Mouse (Mus musculus): ENCODE results near the gene Arl14ep. TPM values are rescaled to one million over a fixed set of nuclear protein-coding genes. Genes with fewer than 3 reads are reported as not detected.
"Not testable (repeated sequence)": the region's sequence is repeated elsewhere in the genome, so short reads cannot be mapped to it uniquely, and the experiment has no call there.

The Arl14ep gene
- polyA plus RNA-seq (2012; ENCODE audit: insufficient read depth, insufficient read length, missing spikeins) = 9.1 and 10.8 TPM in 2 replicates

- Histone ChIP-seq H3K4me1 (ENCODE audit: control insufficient read depth, insufficient read depth, insufficient read length, low read length) (peaks cover 9% of the 10 kb centered on the region; the same call in 1 of the 2 replicates), H3K4me3 (ENCODE audit: insufficient read depth, low read depth, low read length) (peak within 1 kb of the TSS; percentile 95), H3K27ac (replicated peaks; ENCODE audit: low read depth, low read length) (peak within 1 kb of the TSS; percentile 60; the same call in 1 of the 2 replicates)
Measured at GRCm38 (mm10) chr2:106973959-106974639, at the start of gene Arl14ep. Gene Arl14ep, minus strand, starts transcription at chr2:106974424.

- Histone ChIP-seq H3K4me1 (ENCODE audit: control insufficient read depth, insufficient read depth, insufficient read length, low read length) (no peaks in the 10 kb centered on the region), H3K27ac (replicated peaks; ENCODE audit: low read depth, low read length) (no peak overlapping the region), H3K4me3 (ENCODE audit: insufficient read depth, low read depth, low read length) (no peak overlapping the region)
Measured at GRCm38 (mm10) chr2:107022713-107023112, 48.5 kb upstream of the Arl14ep start.

DNA sequence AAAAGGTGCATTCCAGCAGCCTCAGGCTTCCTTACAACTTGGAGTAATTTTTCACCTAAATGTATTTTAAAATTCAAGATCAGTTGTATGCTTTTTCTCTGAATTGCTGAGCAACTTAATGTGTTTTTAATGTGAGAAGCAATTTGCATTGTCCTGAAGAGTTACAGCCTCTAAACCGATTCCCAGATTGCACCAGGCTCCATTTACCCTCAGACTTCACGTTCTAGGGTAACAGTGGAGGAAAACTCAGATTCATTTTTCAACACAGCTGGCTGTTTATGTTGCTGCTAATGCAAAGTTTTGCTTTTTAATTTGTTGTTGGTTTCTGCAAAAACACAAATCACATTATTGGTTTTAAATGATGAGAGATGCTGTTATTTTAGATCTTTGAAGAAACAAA, 45.1 kb upstream of the Arl14ep start:
- H3K4me3 ChIP-seq (ENCODE audit: insufficient read depth, low read depth, low read length) = no peak overlapping the region
- no peak overlapping the region for H3K27ac ChIP-seq (replicated peaks; ENCODE audit: low read depth, low read length)
- H3K4me1 ChIP-seq (ENCODE audit: control insufficient read depth, insufficient read depth, insufficient read length, low read length) = no peaks in the 10 kb centered on the region

DNA sequence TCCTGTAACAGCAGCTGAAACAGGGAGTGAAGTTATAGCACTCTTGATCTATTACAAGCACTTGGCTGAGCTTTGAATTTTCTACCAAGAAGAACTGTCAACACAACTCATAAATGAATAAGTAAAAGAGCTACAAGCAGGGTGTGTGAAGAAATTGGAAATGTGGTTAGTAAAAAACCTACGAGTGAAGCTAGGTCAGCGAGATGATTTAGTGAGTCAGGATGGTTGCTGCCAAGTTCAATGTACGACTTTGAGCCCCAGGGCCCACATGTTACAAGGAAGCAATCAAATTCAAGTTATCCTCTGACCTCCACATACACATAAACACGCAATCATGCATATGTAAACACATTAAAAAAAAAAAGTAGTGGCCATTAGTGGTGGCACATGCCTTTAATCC, 38.9 kb upstream of the Arl14ep start:
- H3K4me3 ChIP-seq (ENCODE audit: insufficient read depth, low read depth, low read length) = no peak overlapping the region
- H3K27ac ChIP-seq (replicated peaks; ENCODE audit: low read depth, low read length) = no peak overlapping the region
- no peaks in the 10 kb centered on the region for H3K4me1 ChIP-seq (ENCODE audit: control insufficient read depth, insufficient read depth, insufficient read length, low read length)

- Histone ChIP-seq H3K4me3 (ENCODE audit: insufficient read depth, low read depth, low read length) (no peak overlapping the region), H3K27ac (replicated peaks; ENCODE audit: low read depth, low read length) (no peak overlapping the region), H3K4me1 (ENCODE audit: control insufficient read depth, insufficient read depth, insufficient read length, low read length) (no peaks in the 10 kb centered on the region)
Measured at GRCm38 (mm10) chr2:107012318-107012717, 38.1 kb upstream of the Arl14ep start.

DNA sequence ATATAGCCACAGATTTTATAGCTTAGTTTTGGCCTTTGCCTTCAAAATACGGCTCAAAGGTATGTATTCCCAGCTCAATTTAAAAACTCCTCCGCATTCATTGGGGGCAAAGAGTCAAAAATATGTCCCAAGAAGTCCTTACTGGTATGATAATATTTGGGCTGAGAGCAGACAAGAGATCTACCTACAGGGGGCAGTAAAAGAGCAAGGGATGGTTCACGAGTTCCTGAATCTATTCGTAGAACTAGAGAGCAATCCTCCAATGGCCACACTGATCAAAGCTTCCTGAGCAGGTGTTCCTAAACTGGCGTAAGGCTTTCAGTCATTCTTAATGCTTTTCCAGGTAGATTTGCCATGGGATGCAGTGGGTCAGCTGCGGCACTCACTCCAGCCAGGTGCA, 35.9 kb upstream of the Arl14ep start:
- Histone ChIP-seq H3K4me1 (ENCODE audit: control insufficient read depth, insufficient read depth, insufficient read length, low read length) (no peaks in the 10 kb centered on the region), H3K4me3 (ENCODE audit: insufficient read depth, low read depth, low read length) (no peak overlapping the region), H3K27ac (replicated peaks; ENCODE audit: low read depth, low read length) (no peak overlapping the region)

DNA sequence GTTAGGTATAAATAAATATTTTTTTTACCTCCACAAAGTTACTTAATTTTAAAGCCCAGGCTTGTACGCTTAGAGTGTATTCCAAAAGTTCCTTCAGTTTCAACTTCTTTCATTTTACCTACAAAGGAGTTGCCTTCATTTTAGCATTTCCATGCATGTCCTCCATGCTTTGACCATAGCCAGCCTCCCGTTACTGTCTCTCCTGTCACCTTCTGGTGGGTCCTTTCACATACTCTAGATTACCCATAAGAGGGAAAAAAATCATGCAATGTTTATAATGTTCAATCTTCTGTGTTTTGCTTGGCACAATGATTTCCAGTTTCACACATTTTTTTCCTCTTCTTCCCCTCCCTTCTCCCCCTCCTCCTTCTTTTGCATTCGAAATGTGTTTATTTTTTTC, 32.2 kb upstream of the Arl14ep start:
- H3K27ac ChIP-seq (replicated peaks; ENCODE audit: low read depth, low read length) = no peak overlapping the region
- no peak overlapping the region for H3K4me3 ChIP-seq (ENCODE audit: insufficient read depth, low read depth, low read length)
- no peaks in the 10 kb centered on the region for H3K4me1 ChIP-seq (ENCODE audit: control insufficient read depth, insufficient read depth, insufficient read length, low read length)

- not testable (repeated sequence) for H3K27ac ChIP-seq (replicated peaks; ENCODE audit: low read depth, low read length); H3K4me3 ChIP-seq (ENCODE audit: insufficient read depth, low read depth, low read length); H3K4me1 ChIP-seq (ENCODE audit: control insufficient read depth, insufficient read depth, insufficient read length, low read length)
Measured at GRCm38 (mm10) chr2:107005876-107006275, 31.7 kb upstream of the Arl14ep start.

GRCm38 (mm10) chr2:106991261-106991660, 17.0 kb upstream of the Arl14ep start:
- Histone ChIP-seq H3K27ac (replicated peaks; ENCODE audit: low read depth, low read length) (no peak overlapping the region), H3K4me3 (ENCODE audit: insufficient read depth, low read depth, low read length) (no peak overlapping the region), H3K4me1 (ENCODE audit: control insufficient read depth, insufficient read depth, insufficient read length, low read length) (no peaks in the 10 kb centered on the region)

- Histone ChIP-seq H3K4me1 (ENCODE audit: control insufficient read depth, insufficient read depth, insufficient read length, low read length) (peaks cover 3% of the 10 kb centered on the region; the same call in 1 of the 2 replicates), H3K27ac (replicated peaks; ENCODE audit: low read depth, low read length) (no peak overlapping the region), H3K4me3 (ENCODE audit: insufficient read depth, low read depth, low read length) (no peak overlapping the region)
Measured at GRCm38 (mm10) chr2:106984945-106985344, 10.7 kb upstream of the Arl14ep start.

- peaks cover 3% of the 10 kb centered on the region; the same call in 1 of the 2 replicates for H3K4me1 ChIP-seq (ENCODE audit: control insufficient read depth, insufficient read depth, insufficient read length, low read length)
- no peak overlapping the region for H3K27ac ChIP-seq (replicated peaks; ENCODE audit: low read depth, low read length)
- no peak overlapping the region for H3K4me3 ChIP-seq (ENCODE audit: insufficient read depth, low read depth, low read length)
Measured at GRCm38 (mm10) chr2:106982503-106982902, 8.3 kb upstream of the Arl14ep start.

DNA sequence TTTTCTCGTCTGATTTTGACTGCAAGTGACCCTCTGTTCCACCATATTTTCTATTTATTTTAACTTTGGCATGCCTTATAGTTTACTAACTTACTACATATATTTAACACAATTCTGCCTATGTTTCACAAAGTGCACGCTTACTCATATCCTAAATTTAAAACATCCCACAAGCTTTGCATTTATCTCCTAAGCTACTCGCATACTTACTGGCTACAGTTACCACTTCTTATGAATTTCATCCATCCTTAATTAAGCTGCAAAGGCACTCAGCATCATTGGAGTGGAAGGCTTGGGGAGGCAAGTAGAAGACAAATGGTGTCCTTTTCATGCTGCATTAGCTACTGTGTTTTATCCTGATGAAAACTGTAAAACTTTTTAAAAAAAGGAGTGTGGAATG, 2.2 kb upstream of the Arl14ep start:
- Histone ChIP-seq H3K4me1 (ENCODE audit: control insufficient read depth, insufficient read depth, insufficient read length, low read length) (peaks cover 9% of the 10 kb centered on the region; the same call in 1 of the 2 replicates), H3K4me3 (ENCODE audit: insufficient read depth, low read depth, low read length) (no peak overlapping the region), H3K27ac (replicated peaks; ENCODE audit: low read depth, low read length) (no peak overlapping the region)

- Histone ChIP-seq H3K4me1 (ENCODE audit: control insufficient read depth, insufficient read depth, insufficient read length, low read length) (peaks cover 9% of the 10 kb centered on the region; the same call in 1 of the 2 replicates), H3K27ac (replicated peaks; ENCODE audit: low read depth, low read length) (no peak overlapping the region), H3K4me3 (ENCODE audit: insufficient read depth, low read depth, low read length) (peak overlapping the region; percentile 95)
Measured at GRCm38 (mm10) chr2:106973332-106973958, 779 bp downstream of the Arl14ep start.

DNA sequence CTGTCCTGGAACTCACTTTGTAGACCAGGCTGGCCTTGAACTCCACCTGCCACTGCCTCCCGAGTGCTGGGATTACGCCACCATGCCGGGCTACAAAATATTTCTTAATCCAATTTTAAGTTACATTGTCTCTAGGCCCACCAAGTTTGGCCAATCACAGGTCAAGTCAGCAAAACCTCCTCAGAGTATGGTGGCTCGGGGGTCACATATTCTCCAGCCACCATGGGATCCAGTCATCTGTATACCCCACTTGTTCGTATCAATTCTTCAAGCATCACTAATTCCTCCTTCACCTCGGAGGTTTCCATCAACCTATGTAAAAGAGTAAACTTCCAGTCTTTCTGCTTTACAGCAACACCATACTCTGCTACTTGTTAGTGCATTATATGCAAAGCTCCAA, 1.4 kb downstream of the Arl14ep start:
- Histone ChIP-seq H3K27ac (replicated peaks; ENCODE audit: low read depth, low read length) (no peak overlapping the region), H3K4me3 (ENCODE audit: insufficient read depth, low read depth, low read length) (peak overlapping the region; percentile 95; the same call in 1 of the 2 replicates), H3K4me1 (ENCODE audit: control insufficient read depth, insufficient read depth, insufficient read length, low read length) (peaks cover 9% of the 10 kb centered on the region; the same call in 1 of the 2 replicates)

DNA sequence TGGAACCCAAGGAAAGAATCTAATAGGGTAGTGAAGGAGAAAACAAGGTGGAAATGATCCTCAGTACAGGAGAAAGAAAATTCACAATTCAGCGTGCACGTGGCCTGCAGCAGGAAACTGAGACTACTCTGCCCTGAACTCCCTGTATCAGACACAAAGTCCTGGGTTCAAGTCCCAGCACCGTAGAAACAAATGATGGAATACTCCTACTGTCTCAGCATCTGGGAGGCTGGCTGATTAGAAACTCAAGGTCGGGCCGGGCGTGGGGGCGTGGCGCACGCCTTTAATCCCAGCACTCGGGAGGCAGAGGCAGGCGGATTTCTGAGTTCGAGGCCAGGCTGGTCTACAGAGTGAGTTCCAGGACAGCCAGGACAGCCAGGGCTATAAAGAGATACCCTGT, 3.3 kb downstream of the Arl14ep start:
- Histone ChIP-seq H3K4me3 (ENCODE audit: insufficient read depth, low read depth, low read length) (no peak overlapping the region), H3K4me1 (ENCODE audit: control insufficient read depth, insufficient read depth, insufficient read length, low read length) (peaks cover 9% of the 10 kb centered on the region; the same call in 1 of the 2 replicates), H3K27ac (replicated peaks; ENCODE audit: low read depth, low read length) (no peak overlapping the region)

GRCm38 (mm10) chr2:106968320-106968719, 5.9 kb downstream of the Arl14ep start:
- Histone ChIP-seq H3K4me1 (ENCODE audit: control insufficient read depth, insufficient read depth, insufficient read length, low read length) (peaks cover 5% of the 10 kb centered on the region; the same call in 1 of the 2 replicates), H3K27ac (replicated peaks; ENCODE audit: low read depth, low read length) (no peak overlapping the region)

More at GRCm38 (mm10) chr2:106968320-106968719, 5.9 kb downstream of the Arl14ep start:
- no peak overlapping the region for H3K4me3 ChIP-seq (ENCODE audit: insufficient read depth, low read depth, low read length)

All from brown adipose tissue, adult 24 weeks (tissue).